Mouse (Mus musculus): ENCODE results near the gene 4921539E11Rik.

GRCm38 (mm10) chr4:103288342-103288741 lies 2.3 kb downstream of the 4921539E11Rik start:
- TF ChIP-seq CTCF (IDR thresholded peaks at IDR 0.05) (no peak), EP300 (IDR thresholded peaks at IDR 0.05) (no peak)
